ENCODE assay signal across 8 mouse cellular contexts in the genomic region with DNA sequence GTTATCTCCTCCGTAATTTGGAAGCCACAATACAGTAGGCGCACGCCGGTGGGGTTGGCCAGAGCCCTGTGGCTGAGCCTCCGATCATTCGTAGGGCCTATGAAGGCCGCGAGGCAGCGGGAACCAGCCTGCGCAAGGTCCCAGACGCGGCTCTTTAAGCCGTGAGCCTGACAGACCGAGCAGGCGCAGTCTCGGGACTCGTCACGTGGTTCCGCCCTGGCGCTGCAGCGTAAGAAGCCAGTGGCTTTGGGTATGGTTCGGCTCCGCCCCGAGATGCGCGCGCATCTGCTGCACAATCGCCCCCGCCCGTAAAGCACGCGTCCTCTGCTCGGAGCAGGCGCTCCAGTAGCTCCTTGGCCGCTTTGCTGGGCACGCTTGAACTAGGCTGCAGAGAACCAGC. TPM values are rescaled to one million over a fixed set of nuclear protein-coding genes. Genes with fewer than 3 reads are reported as not detected.
DNase-seq lines count a peak whose midpoint lies in the region; ATAC-seq and TF ChIP-seq lines count a peak whose summit lies in the region.

No protein-coding gene starts in this region.

- peaks cover 40% of the 10 kb centered on the region for H3K36me3 ChIP-seq in embryonic facial prominence, embryonic 14.5 days (ENCODE audit: control insufficient read depth, insufficient read depth, low read length)
- peaks cover 38% of the 10 kb centered on the region for H3K36me3 ChIP-seq in limb, embryonic 14.5 days (ENCODE audit: control insufficient read depth, insufficient read depth, low read length)
- H3K36me3 ChIP-seq in midbrain, postnatal 0 days (ENCODE audit: insufficient read depth, low read length) = peaks cover 22% of the 10 kb centered on the region

- peak overlapping the region; percentile 74 for H3K4me2 ChIP-seq in embryonic facial prominence, embryonic 14.5 days (ENCODE audit: low read depth, low read length)
- H3K4me2 ChIP-seq in limb, embryonic 14.5 days (replicated peaks; ENCODE audit: low read depth, low read length, severe bottlenecking) = peak overlapping the region; percentile 76
- H3K4me2 ChIP-seq in midbrain, postnatal 0 days (ENCODE audit: low read depth, low read length, poor library complexity, severe bottlenecking) = peak overlapping the region; percentile 71

- peak overlapping the region; percentile 84 for H3K27ac ChIP-seq in embryonic facial prominence, embryonic 14.5 days (replicated peaks; ENCODE audit: low read depth, low read length)
- H3K27ac ChIP-seq in limb, embryonic 14.5 days (replicated peaks; ENCODE audit: low read depth, low read length) = peak overlapping the region; percentile 86
- peak overlapping the region; percentile 86 for H3K27ac ChIP-seq in midbrain, postnatal 0 days (ENCODE audit: low read depth, low read length)

- no peak for TF ChIP-seq CTCF in midbrain, postnatal 0 days (IDR thresholded peaks at IDR 0.05)

- peak overlapping the region; percentile 78 for H3K9ac ChIP-seq in embryonic facial prominence, embryonic 14.5 days (ENCODE audit: low read depth, low read length)
- H3K9ac ChIP-seq in limb, embryonic 14.5 days (ENCODE audit: low read depth, low read length, severe bottlenecking) = peak overlapping the region; percentile 76
- peak overlapping the region; percentile 81 for H3K9ac ChIP-seq in midbrain, postnatal 0 days (replicated peaks; ENCODE audit: low read length, poor library complexity, severe bottlenecking)

- TF ChIP-seq POLR2A in limb, embryonic 14.5 days (IDR thresholded peaks at IDR 0.05; ENCODE audit: borderline replicate concordance, extremely low read depth, insufficient read depth, insufficient read length) = peak; percentile 97

- H3K4me3 ChIP-seq in embryonic facial prominence, embryonic 14.5 days (ENCODE audit: low read depth, low read length) = peak overlapping the region; percentile 43
- H3K4me3 ChIP-seq in limb, embryonic 14.5 days (replicated peaks; ENCODE audit: low read length) = peak overlapping the region; percentile 45
- H3K4me3 ChIP-seq in midbrain, postnatal 0 days (ENCODE audit: low read depth, low read length) = peak overlapping the region; percentile 45

- no peaks in the 10 kb centered on the region for H3K27me3 ChIP-seq in embryonic facial prominence, embryonic 14.5 days (replicated peaks; ENCODE audit: control insufficient read depth, insufficient read depth, low read length)
- no peaks in the 10 kb centered on the region for H3K27me3 ChIP-seq in limb, embryonic 14.5 days (ENCODE audit: control insufficient read depth, insufficient read depth, low read length)
- no peaks in the 10 kb centered on the region for H3K27me3 ChIP-seq in midbrain, postnatal 0 days (ENCODE audit: insufficient read depth, low read length)

- H3K4me1 ChIP-seq in embryonic facial prominence, embryonic 14.5 days (ENCODE audit: control insufficient read depth, insufficient read depth, low read length) = 0 out of 2 replicates have a peak, but pooled peaks cover 7% of the 10 kb centered on the region
- peaks cover 5% of the 10 kb centered on the region for H3K4me1 ChIP-seq in limb, embryonic 14.5 days (ENCODE audit: control insufficient read depth, insufficient read depth, low read length)
- H3K4me1 ChIP-seq in midbrain, postnatal 0 days (ENCODE audit: insufficient read depth, low read length) = peaks cover 4% of the 10 kb centered on the region; the same call in 1 of the 2 replicates

- peak; percentile 98 for DNase-seq in 3T3-L1 (ENCODE audit: low read depth, low spot score)
- DNase-seq in adrenal gland, postnatal 4 days (ENCODE audit: low spot score in 2 of 2) = peak; percentile 93 to 96
- peak; percentile 99 for DNase-seq in embryonic facial prominence, embryonic 14.5 days (ENCODE audit: low spot score)
- DNase-seq in heart, adult 8-10 months (ENCODE audit: low spot score) = peak; percentile 98
- peak; percentile 99 for DNase-seq in kidney, adult 9 months
- peak; percentile 99 for DNase-seq in limb, embryonic 14.5 days (ENCODE audit: low spot score)
- peak; percentile 99 for DNase-seq in midbrain, postnatal 0 days (ENCODE audit: low spot score)
- peak; percentile 94 to 97 for DNase-seq in spleen, postnatal 14 days (ENCODE audit: low spot score in 2 of 2)

- H3K9me3 ChIP-seq in embryonic facial prominence, embryonic 14.5 days (ENCODE audit: control insufficient read depth, low read length) = no peaks in the 10 kb centered on the region
- H3K9me3 ChIP-seq in limb, embryonic 14.5 days (ENCODE audit: control insufficient read depth, low read length) = no peaks in the 10 kb centered on the region
- no peaks in the 10 kb centered on the region for H3K9me3 ChIP-seq in midbrain, postnatal 0 days (ENCODE audit: low read length)

- under 1% methylated on average over 35 of the region's 36 CpGs for WGBS in embryonic facial prominence, embryonic 14.5 days
- under 1% methylated on average over 34 of the region's 36 CpGs for WGBS in limb, embryonic 14.5 days
- whole genome bisulfite sequencing in midbrain, postnatal 0 days = under 1% methylated on average over 36 of the region's 36 CpGs

- peak; percentile 99 for ATAC-seq in embryonic facial prominence, embryonic 14.5 days (ENCODE audit: low read depth)
- ATAC-seq in limb, embryonic 14.5 days (ENCODE audit: low FRiP score, low read depth) = peak; percentile 99
- peak; percentile 99 for ATAC-seq in midbrain, postnatal 0 days (ENCODE audit: low FRiP score)

RNA-seq across cellular contexts. Expression of a gene that starts 7.6 kb away (rescaled TPM):
- 10 to 100 TPM; 44.6 to 45.7 TPM for total RNA-seq in adrenal gland, postnatal 4 days (2021)
- 11.6 and 11.7 TPM in 2 replicates for polyA plus RNA-seq in embryonic facial prominence, embryonic 14.5 days (2014; fragmentation: Nextera tagmentation; extraction: Ambion mirVana)
- total RNA-seq in heart, adult 8-10 months (2022) = 10 to 100 TPM; 26.8 to 31.5 (median 29.9) TPM
- polyA plus RNA-seq in limb, embryonic 14.5 days (2012; rRNA removed) = 40.3 and 41.9 TPM in 2 replicates
- polyA plus RNA-seq in limb, embryonic 14.5 days (2014; fragmentation: Nextera tagmentation; extraction: Ambion mirVana) = 13.2 and 15.1 TPM in 2 replicates
- total RNA-seq in midbrain, postnatal 0 days (2014; rRNA removed) = 26.0 and 26.4 TPM in 2 replicates
- 4.5 and 5.1 TPM in 2 replicates for polyA plus RNA-seq in midbrain, postnatal 0 days (2015; fragmentation: Nextera tagmentation; extraction: Ambion mirVana)

Comparison
In these comparisons a context has a peak if more than half of its experiments do, and no peak if none do; other contexts are left out.
1. Peak in every context shown above with its lines: DNase-seq, ATAC-seq, H3K4me3 ChIP-seq and H3K27ac ChIP-seq.